Mouse (Mus musculus) left cerebral cortex, adult 18-20 months (tissue): ENCODE measurements around the gene Pik3c2g. TPM values are rescaled to one million over a fixed set of nuclear protein-coding genes. Genes with fewer than 3 reads are reported as not detected.

Source experiments
- total RNA-seq, 2 experiments: library from RNA; stranded (reverse); gene quantifications; 2 replicates each; pipeline ENCODE4 v1.2.3; 2021

Gene Pik3c2g
- total RNA-seq, 2 experiments from 2014 or later: 0.16 TPM; not detected in 1

Other genes starting within 250 kb of the Pik3c2g start
- gene Rergl, start 85.2 kb upstream of the Pik3c2g start, total RNA-seq: not detected